Mouse (Mus musculus): ENCODE measurements around the gene Nol10. TPM values are rescaled to one million over a fixed set of nuclear protein-coding genes. Genes with fewer than 3 reads are reported as not detected.

The Nol10 gene
- polyA plus RNA-seq, 1 experiment from 2014 or later: 30.6 TPM

DNA sequence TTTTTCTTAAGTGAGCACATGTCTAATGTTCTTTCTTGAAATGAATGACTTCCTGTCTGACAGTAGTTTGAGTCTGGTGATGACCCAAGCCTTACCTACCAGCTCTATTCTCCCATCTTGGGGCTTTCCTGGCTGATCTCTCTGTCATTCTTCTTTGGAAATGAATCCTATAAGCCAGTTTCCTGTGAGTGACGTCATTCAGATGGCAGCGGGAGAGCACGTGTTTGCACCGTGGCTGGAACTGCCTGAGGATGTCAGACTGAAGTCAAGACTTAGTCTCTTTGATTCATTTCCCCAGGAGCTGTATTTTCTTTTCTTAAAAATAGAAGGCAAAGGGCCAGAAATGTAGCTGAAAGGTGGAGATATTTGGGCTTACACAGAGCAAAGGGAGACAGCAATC is 42.3 kb downstream of the Nol10 start:
- no peak overlapping the region for H3K4me3 ChIP-seq
- 80% methylated on average over 4 of the region's 4 CpGs for WGBS
- H3K4me1 ChIP-seq: no peaks in the 10 kb centered on the region
- H3K27me3 ChIP-seq: no peaks in the 10 kb centered on the region
- no peak overlapping the region for H3K27ac ChIP-seq (replicated peaks)
- ATAC-seq (ENCODE audit: low FRiP score, low read depth): no peak
- H3K4me2 ChIP-seq (replicated peaks): no peak overlapping the region
- no peaks in the 10 kb centered on the region for H3K9me3 ChIP-seq
- peaks cover 14% of the 10 kb centered on the region for H3K36me3 ChIP-seq
- no peak overlapping the region for H3K9ac ChIP-seq (replicated peaks)

DNA sequence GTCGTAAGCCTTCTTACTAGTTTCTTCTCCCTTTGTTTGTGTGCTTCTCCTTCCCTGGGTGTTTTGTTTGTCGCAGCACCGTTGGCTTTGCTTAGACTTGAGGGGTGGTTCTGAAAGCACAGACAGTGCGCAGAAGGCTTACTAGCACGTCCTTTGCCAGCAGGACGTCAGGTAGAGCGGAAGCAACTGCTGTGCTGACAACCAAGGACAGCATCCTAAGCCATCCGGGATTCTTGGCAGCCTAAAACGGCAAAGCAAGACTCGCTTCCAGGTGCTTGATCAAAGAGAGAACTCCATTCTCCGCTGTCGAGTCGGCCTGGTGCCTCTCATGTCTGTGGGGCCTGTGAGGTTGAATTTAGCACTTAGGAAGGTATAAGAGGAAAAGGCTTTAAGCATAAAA is 44.9 kb downstream of the Nol10 start:
- Histone ChIP-seq H3K4me2 (replicated peaks) (no peak overlapping the region), H3K36me3 (peaks cover 17% of the 10 kb centered on the region; the same call in 1 of the 2 replicates), H3K27ac (replicated peaks) (no peak overlapping the region), H3K4me3 (no peak overlapping the region), H3K9ac (replicated peaks) (no peak overlapping the region), H3K27me3 (no peaks in the 10 kb centered on the region), H3K9me3 (no peaks in the 10 kb centered on the region), H3K4me1 (no peaks in the 10 kb centered on the region)
- 74% methylated on average over 13 of the region's 13 CpGs for WGBS
- ATAC-seq (ENCODE audit: low FRiP score, low read depth): no peak

DNA sequence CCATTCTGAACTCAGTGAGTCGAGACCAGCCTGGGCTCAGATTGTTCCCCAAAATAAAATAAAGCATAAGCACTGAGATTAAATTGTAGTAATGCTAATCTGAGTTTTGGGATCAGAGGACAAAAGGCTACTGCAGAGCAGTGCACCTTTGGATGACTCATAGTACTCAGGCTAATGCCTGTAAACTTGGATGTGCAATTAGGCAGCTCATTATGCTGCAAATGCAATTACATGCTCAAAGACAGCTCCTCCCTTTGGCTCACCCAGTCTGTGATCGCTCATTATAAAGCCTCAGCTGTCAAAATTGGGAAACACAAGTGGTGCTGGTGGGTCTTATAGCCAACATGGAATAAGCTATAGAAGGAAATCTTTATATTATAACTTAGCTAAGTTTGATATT is 48.9 kb downstream of the Nol10 start:
- no peaks in the 10 kb centered on the region for H3K9me3 ChIP-seq
- H3K4me2 ChIP-seq (replicated peaks): no peak overlapping the region
- no peak overlapping the region for H3K4me3 ChIP-seq
- H3K9ac ChIP-seq (replicated peaks): no peak overlapping the region
- H3K27ac ChIP-seq (replicated peaks): no peak overlapping the region
- H3K4me1 ChIP-seq: no peaks in the 10 kb centered on the region
- 72% methylated on average over 2 of the region's 2 CpGs for WGBS
- H3K27me3 ChIP-seq: no peaks in the 10 kb centered on the region
- H3K36me3 ChIP-seq: peaks cover 20% of the 10 kb centered on the region; the same call in 1 of the 2 replicates
- no peak for ATAC-seq (ENCODE audit: low FRiP score, low read depth)

DNA sequence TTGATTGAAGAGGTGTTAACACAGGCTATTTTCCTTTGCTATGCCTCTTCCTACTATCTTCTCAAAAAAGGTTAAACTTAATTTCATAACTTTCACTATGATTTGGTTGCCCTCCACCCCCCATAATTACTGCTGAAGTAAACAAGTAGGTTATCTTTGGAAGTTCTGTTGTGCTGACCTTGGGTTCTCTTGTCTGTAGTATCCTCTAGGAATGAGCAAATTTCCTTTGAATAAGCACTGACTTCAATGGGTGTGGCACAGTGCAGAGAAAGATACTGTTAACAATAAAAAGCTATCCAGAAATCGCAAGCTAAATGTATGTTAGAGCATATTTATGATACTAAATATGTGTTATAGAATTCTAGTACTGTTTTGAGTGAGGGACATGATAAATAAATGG is 53.2 kb downstream of the Nol10 start:
- no peak overlapping the region for H3K9ac ChIP-seq (replicated peaks)
- H3K4me3 ChIP-seq: no peak overlapping the region
- no peaks in the 10 kb centered on the region for H3K4me1 ChIP-seq
- no peak for ATAC-seq (ENCODE audit: low FRiP score, low read depth)
- H3K4me2 ChIP-seq (replicated peaks): no peak overlapping the region
- no peaks in the 10 kb centered on the region for H3K9me3 ChIP-seq
- H3K36me3 ChIP-seq: peaks cover 44% of the 10 kb centered on the region
- H3K27me3 ChIP-seq: no peaks in the 10 kb centered on the region
- 96% methylated on average over 1 of the region's 1 CpGs for WGBS
- no peak overlapping the region for H3K27ac ChIP-seq (replicated peaks)

DNA sequence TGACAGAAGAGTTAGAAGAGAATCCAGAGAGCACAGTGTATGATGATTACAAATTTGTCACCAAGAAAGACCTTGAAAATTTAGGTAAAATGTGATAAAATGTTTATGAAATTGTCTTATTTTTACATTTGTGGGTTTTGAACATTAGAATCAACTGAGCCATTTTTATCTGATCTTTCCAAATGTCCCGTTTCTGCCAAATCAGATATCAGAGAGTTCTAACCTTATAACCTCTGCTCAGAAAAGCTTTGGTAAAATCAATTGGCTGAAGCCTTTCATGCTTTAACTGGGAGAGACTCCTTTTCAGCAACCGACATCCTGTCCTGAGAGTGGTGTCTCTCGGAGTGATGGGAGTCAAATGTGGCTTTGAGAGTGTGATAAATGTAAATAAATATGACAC is 53.9 kb downstream of the Nol10 start:
- no peak for ATAC-seq (ENCODE audit: low FRiP score, low read depth)
- peaks cover 48% of the 10 kb centered on the region for H3K36me3 ChIP-seq
- H3K27me3 ChIP-seq: no peaks in the 10 kb centered on the region
- H3K9me3 ChIP-seq: no peaks in the 10 kb centered on the region
- no peak overlapping the region for H3K4me2 ChIP-seq (replicated peaks)
- H3K4me1 ChIP-seq: no peaks in the 10 kb centered on the region
- no peak overlapping the region for H3K27ac ChIP-seq (replicated peaks)
- WGBS: 80% methylated on average over 3 of the region's 3 CpGs
- H3K4me3 ChIP-seq: no peak overlapping the region
- H3K9ac ChIP-seq (replicated peaks): no peak overlapping the region

DNA sequence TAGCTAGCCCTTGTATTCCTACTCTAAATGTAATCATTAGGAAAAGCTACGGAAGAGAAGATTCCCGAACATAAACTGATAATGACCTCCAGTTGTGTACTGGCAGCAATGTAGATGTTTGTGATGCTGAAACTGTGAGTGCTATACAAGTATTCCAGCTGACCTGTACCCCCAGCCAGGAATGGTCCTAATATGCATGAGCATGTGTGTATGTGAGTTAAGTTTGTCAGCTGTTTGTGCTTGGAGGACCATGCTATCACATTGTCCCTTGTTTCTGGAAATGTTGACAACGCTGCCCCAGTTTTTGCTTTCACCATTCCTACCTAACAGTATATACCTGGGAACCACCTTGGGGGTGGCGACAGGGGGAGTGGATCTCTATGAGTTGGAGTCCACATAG is 55.7 kb downstream of the Nol10 start:
- Histone ChIP-seq H3K36me3 (peaks cover 67% of the 10 kb centered on the region), H3K27ac (replicated peaks) (no peak overlapping the region), H3K9ac (replicated peaks) (no peak overlapping the region), H3K4me1 (no peaks in the 10 kb centered on the region), H3K4me2 (replicated peaks) (no peak overlapping the region), H3K4me3 (no peak overlapping the region), H3K27me3 (no peaks in the 10 kb centered on the region), H3K9me3 (no peaks in the 10 kb centered on the region)
- 94% methylated on average over 4 of the region's 4 CpGs for WGBS
- ATAC-seq (ENCODE audit: low FRiP score, low read depth): no peak

DNA sequence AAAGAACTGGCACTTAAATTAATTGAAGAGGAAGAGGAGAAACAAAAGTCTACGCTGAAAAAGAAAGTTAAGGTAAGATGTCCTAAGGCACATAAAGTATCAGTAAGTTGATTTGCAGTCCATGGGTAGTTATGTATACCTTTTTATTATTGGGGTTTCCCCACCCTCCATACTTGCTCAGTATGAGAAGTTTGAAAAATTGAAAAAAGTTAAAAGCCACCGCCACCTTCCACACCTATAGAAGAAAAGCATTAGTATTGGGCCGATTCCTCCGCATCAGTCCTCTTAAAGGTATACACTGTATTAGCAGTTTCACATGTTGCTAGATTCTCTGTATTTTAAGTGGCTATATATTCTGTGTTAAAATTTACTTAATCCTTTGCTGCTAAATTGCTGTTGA is 58.6 kb downstream of the Nol10 start:
- no peak overlapping the region for H3K4me3 ChIP-seq
- no peak overlapping the region for H3K9ac ChIP-seq (replicated peaks)
- 94% methylated on average over 4 of the region's 4 CpGs for WGBS
- peaks cover 66% of the 10 kb centered on the region for H3K36me3 ChIP-seq
- no peaks in the 10 kb centered on the region for H3K9me3 ChIP-seq
- no peak overlapping the region for H3K4me2 ChIP-seq (replicated peaks)
- no peaks in the 10 kb centered on the region for H3K4me1 ChIP-seq
- ATAC-seq (ENCODE audit: low FRiP score, low read depth): no peak
- H3K27me3 ChIP-seq: no peaks in the 10 kb centered on the region
- no peak overlapping the region for H3K27ac ChIP-seq (replicated peaks)

DNA sequence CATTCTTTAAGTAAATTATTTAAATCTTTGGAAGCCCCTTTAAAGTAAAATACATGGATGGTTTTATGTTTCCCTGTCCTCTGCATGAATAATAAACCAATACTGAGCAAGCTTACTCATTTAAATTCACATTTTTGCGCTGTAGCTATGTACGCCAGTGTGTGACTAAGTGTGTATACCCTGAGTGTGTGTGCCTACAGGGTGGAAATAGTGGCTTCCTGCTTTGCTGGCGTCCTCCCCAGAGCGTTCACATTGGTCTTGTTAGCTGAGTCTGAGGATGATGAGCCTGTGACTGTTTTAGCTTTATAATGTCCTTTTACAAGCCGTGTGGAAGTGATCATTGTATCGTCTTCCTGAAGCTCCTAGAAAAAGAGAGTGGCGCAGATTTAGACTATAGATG is 60.1 kb downstream of the Nol10 start:
- Histone ChIP-seq H3K4me1 (no peaks in the 10 kb centered on the region), H3K9ac (replicated peaks) (no peak overlapping the region), H3K27ac (replicated peaks) (no peak overlapping the region), H3K36me3 (peaks cover 54% of the 10 kb centered on the region), H3K27me3 (no peaks in the 10 kb centered on the region), H3K4me3 (no peak overlapping the region), H3K9me3 (no peaks in the 10 kb centered on the region), H3K4me2 (replicated peaks) (no peak overlapping the region)
- 94% methylated on average over 7 of the region's 7 CpGs for WGBS
- ATAC-seq (ENCODE audit: low FRiP score, low read depth): no peak

DNA sequence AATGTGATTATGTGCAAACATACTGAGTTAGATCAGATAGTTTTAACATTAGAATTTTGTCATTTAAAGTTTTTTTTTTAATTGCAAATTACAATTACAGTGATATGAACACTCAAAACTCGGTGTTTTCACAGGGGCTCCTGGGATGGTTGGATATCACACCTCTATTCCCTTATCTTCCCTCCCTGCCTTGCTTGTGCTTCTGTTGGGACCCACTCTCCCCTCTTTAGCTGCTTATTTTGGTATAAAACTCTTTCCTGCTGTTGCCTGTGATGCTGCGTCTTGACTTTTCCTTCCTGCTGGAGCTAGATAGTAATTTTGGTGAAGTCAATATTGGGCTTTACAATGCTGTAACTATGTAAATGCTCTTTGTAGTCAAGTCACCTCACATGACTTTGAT is 63.0 kb downstream of the Nol10 start:
- no peak overlapping the region for H3K4me2 ChIP-seq (replicated peaks)
- 95% methylated on average over 2 of the region's 2 CpGs for WGBS
- H3K27me3 ChIP-seq: no peaks in the 10 kb centered on the region
- H3K36me3 ChIP-seq: peaks cover 40% of the 10 kb centered on the region
- H3K4me1 ChIP-seq: no peaks in the 10 kb centered on the region
- no peak for ATAC-seq (ENCODE audit: low FRiP score, low read depth)
- no peak overlapping the region for H3K4me3 ChIP-seq
- no peaks in the 10 kb centered on the region for H3K9me3 ChIP-seq
- H3K9ac ChIP-seq (replicated peaks): no peak overlapping the region
- no peak overlapping the region for H3K27ac ChIP-seq (replicated peaks)

DNA sequence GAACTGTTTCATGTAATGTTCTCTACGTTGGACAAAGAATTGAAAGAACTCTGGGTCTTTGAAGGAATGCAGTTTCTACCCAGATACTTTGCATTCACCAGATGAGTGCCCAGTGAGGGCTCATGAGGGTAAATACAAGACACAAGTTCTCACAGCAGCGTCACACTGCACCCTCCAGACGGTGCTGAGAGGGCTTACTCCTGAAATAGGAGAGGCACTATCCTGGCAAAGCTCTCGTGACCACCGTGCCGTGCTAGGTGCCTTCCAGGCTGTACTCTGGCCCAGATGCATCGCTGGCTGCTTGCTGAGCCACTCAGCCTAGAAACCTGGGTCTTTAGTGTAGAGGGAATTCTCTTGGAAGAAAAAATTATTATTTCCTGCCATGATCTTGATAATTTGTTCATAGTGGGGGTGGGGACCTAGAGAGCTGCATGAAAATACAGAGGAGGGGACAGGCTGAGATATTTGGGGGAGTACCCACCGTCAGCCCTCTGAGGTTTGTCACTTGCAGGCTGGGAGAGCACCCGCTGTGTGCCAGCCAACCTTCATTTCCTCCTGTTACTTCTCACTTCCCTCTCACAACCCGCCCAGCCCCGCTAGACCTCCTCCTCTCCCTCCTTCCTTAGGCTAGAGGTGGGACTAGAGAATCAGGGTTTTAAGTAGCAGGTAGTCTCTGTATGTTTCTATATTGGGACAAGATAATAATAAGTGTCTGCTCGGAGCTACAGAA is 63.7 kb downstream of the Nol10 start:
- H3K27ac ChIP-seq (replicated peaks): no peak overlapping the region

DNA sequence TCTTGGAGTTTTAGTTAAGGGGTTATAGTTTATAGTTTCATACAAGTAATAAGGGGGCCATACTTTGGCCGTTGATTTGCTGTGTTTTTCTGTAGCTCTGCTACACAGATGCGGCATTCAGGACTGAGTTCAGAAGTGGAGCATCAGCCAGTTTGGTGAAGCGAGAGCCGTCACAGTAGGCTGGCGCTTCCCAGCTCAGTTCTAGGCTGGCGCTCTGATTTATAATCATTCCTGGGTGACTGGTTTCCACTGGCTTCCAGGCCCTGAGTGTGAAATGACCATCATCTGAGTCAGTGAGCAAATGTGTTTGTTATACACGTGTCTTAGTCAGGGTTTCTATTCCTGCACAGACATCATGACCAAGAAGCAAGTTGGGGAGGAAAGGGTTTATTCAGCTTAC is 66.5 kb downstream of the Nol10 start:
- Histone ChIP-seq H3K9me3 (no peaks in the 10 kb centered on the region), H3K27ac (replicated peaks) (no peak overlapping the region), H3K4me3 (no peak overlapping the region), H3K4me2 (replicated peaks) (no peak overlapping the region), H3K27me3 (no peaks in the 10 kb centered on the region), H3K4me1 (no peaks in the 10 kb centered on the region), H3K36me3 (peaks cover 47% of the 10 kb centered on the region), H3K9ac (replicated peaks) (no peak overlapping the region)
- 91% methylated on average over 7 of the region's 7 CpGs for WGBS
- no peak for ATAC-seq (ENCODE audit: low FRiP score, low read depth)

More for the DNA sequence above, 63.7 kb downstream of the Nol10 start:
- H3K9me3 ChIP-seq: no peaks in the 10 kb centered on the region
- H3K27me3 ChIP-seq: no peaks in the 10 kb centered on the region
- H3K4me3 ChIP-seq: no peak overlapping the region
- no peak for ATAC-seq (ENCODE audit: low FRiP score, low read depth)
- H3K36me3 ChIP-seq: peaks cover 43% of the 10 kb centered on the region
- H3K4me1 ChIP-seq: no peaks in the 10 kb centered on the region
- no peak overlapping the region for H3K9ac ChIP-seq (replicated peaks)
- 81% methylated on average over 12 of the region's 12 CpGs for WGBS
- no peak overlapping the region for H3K4me2 ChIP-seq (replicated peaks)

DNA sequence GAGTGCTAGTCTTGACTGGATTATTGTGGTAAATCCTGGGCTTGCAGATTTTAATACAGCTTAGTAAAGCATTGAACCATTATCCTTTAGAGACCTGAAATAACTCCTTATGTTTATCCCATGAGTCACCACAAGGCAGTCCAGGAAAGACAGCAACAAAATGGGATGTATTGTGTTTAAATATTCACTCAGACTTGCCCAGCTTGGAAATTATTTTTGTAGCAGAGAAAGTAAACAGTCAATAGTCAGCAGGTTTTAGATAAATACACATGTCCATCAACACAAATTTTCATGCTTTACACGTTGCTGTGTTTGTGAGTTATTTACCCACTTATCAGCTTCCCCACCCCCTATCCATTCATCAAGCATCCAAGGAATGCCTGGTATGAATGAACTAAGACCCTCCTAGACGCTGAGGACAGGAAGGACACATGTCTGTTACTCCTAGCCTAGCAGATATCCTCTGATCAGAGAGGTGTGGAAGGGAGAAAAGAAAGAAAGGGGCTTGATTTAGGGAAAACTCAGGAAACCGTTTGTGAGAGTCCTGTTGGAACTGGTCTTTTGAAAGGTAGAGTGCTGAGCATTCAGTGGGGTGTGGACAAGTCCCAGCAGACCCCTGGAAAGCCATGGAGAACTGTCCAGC is 72.0 kb downstream of the Nol10 start:
- no peaks in the 10 kb centered on the region for H3K27me3 ChIP-seq
- H3K4me1 ChIP-seq: no peaks in the 10 kb centered on the region
- no peak for ATAC-seq (ENCODE audit: low FRiP score, low read depth)
- WGBS: 52% methylated on average over 3 of the region's 3 CpGs
- H3K4me2 ChIP-seq (replicated peaks): no peak overlapping the region
- no peaks in the 10 kb centered on the region for H3K9me3 ChIP-seq
- H3K36me3 ChIP-seq: peaks cover 65% of the 10 kb centered on the region
- no peak overlapping the region for H3K4me3 ChIP-seq
- H3K27ac ChIP-seq (replicated peaks): no peak overlapping the region
- no peak overlapping the region for H3K9ac ChIP-seq (replicated peaks)

Data from midbrain, embryonic 12.5 days (tissue).